In the genomic region with DNA sequence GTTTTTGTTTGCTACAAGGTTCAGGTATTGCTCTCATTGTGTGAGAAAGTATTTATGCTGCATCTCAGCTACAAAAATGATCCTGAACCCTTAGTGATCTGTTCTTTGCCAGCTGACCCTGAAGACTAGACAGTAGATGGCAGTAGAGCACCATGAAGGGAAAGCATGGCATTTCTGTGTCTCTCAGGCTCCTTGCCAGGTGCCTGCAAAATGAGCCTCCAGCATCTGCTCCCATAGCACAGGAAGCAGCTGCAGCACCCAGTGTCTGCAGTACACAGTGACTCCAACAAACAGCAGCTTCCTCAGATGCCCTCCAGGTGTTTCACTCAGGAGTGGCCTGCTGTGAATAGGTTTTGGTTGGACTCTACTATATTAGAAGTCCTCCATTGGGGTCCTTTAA, we compare ENCODE assay signal across 10 mouse cellular contexts. TPM values are rescaled to one million over a fixed set of nuclear protein-coding genes. Genes with fewer than 3 reads are reported as not detected.
DNase-seq lines count a peak whose midpoint lies in the region; ATAC-seq and TF ChIP-seq lines count a peak whose summit lies in the region.
"Not testable (repeated sequence)": the region's sequence is repeated elsewhere in the genome, so short reads cannot be mapped to it uniquely, and the experiment has no call there.
"Had no signal": no experiment of that assay in that cellular context is flagged by ENCODE, and none has a peak within 500 bp of the region (broad histone marks: within the 10 kb centered on the region; RNA-seq: fewer than 3 reads in every experiment).

No protein-coding gene starts in this region.

- not testable (repeated sequence) for H3K27ac ChIP-seq in ES-Bruce4 (ENCODE audit: insufficient read depth, low read length); forebrain, embryonic 15.5 days (replicated peaks); neural tube, embryonic 15.5 days (replicated peaks)

- TF ChIP-seq POLR2A in ES-Bruce4 (IDR thresholded peaks at IDR 0.05; ENCODE audit: insufficient read depth, low read length) = not testable (repeated sequence)

- H3K4me1 ChIP-seq in ES-Bruce4 (ENCODE audit: control insufficient read depth, insufficient read depth, low read length); forebrain, embryonic 15.5 days; neural tube, embryonic 15.5 days: not testable (repeated sequence)

- not testable (repeated sequence) for H3K27me3 ChIP-seq in ES-Bruce4 (ENCODE audit: control insufficient read depth, insufficient read depth, low read length, poor library complexity, severe bottlenecking); forebrain, embryonic 15.5 days; neural tube, embryonic 15.5 days (replicated peaks)

- peak; percentile 33 for TF ChIP-seq CTCF in ES-Bruce4 (IDR thresholded peaks at IDR 0.05; ENCODE audit: low read depth, low read length)

- H3K9me3 ChIP-seq in ES-Bruce4 (replicated peaks; ENCODE audit: control insufficient read depth, insufficient read depth, low read length, poor library complexity, severe bottlenecking); forebrain, embryonic 15.5 days; neural tube, embryonic 15.5 days (replicated peaks): not testable (repeated sequence)

- H3K9ac ChIP-seq in ES-Bruce4 (ENCODE audit: low read depth, poor library complexity, severe bottlenecking); forebrain, embryonic 15.5 days (replicated peaks); neural tube, embryonic 15.5 days (replicated peaks): not testable (repeated sequence)

- not testable (repeated sequence) for TF ChIP-seq EP300 in ES-Bruce4 (IDR thresholded peaks at IDR 0.05; ENCODE audit: insufficient read depth, low read depth, low read length)

- not testable (repeated sequence) for H3K36me3 ChIP-seq in ES-Bruce4 (ENCODE audit: control insufficient read depth, insufficient read depth, low read length, poor library complexity, severe bottlenecking); forebrain, embryonic 15.5 days; neural tube, embryonic 15.5 days

- DNase-seq in cerebellum, adult 11 months = peak; percentile 44
- peak; percentile 63 for DNase-seq in heart, postnatal 4 days
- DNase-seq in layer of hippocampus, adult 11-12 months (ENCODE audit: low spot score) = peak; percentile 81
- peak; percentile 7 to 14 for DNase-seq in lung, adult 18-20 months
- peak; percentile 77 for DNase-seq in thymus, postnatal 0 days (ENCODE audit: low spot score)

- not testable (repeated sequence) for H3K4me3 ChIP-seq in ES-Bruce4 (ENCODE audit: low read depth, low read length); forebrain, embryonic 15.5 days; neural tube, embryonic 15.5 days (replicated peaks)

- not testable (repeated sequence) for H3K4me2 ChIP-seq in forebrain, embryonic 15.5 days (replicated peaks); neural tube, embryonic 15.5 days

- ATAC-seq in forebrain, embryonic 15.5 days (replicated peaks) = peak; percentile 76; the same call in 1 of the 2 replicates
- ATAC-seq in neural tube, embryonic 15.5 days (ENCODE audit: low FRiP score) = peak; percentile 78

RNA-seq across cellular contexts. Expression of gene H2-M10.3, which starts 12.9 kb away (rescaled TPM):
- not detected in 2 replicates for polyA plus RNA-seq in ES-Bruce4 (2011; ENCODE audit: insufficient read depth, insufficient read length, low read depth, missing spikeins)
- not detected in 2 replicates for polyA plus RNA-seq in forebrain, embryonic 15.5 days (2015; fragmentation: Nextera tagmentation; extraction: Ambion mirVana)
- total RNA-seq in heart, postnatal 4 days (2021) = not detected
- polyA plus RNA-seq in neural tube, embryonic 15.5 days (2015; fragmentation: Nextera tagmentation; extraction: Ambion mirVana) = not detected in 2 replicates
- polyA plus RNA-seq in thymus, postnatal 0 days (2015; fragmentation: Nextera tagmentation; extraction: Ambion mirVana) = 0.08 TPM in 1 of 2 replicates, not detected in the other
- polyA plus RNA-seq: activated CD4-positive, CD25-positive, alpha-beta regulatory T cell, adult 4 months; liver, embryonic 16.5 days had no signal

RNA-seq across cellular contexts. Expression of gene H2-M10.1, which starts 29.4 kb away (rescaled TPM):
- not detected in 2 replicates for polyA plus RNA-seq in ES-Bruce4 (2011; ENCODE audit: insufficient read depth, insufficient read length, low read depth, missing spikeins)
- not detected in 2 replicates for polyA plus RNA-seq in forebrain, embryonic 15.5 days (2015; fragmentation: Nextera tagmentation; extraction: Ambion mirVana)
- not detected for total RNA-seq in heart, postnatal 4 days (2021)
- not detected in 2 replicates for polyA plus RNA-seq in neural tube, embryonic 15.5 days (2015; fragmentation: Nextera tagmentation; extraction: Ambion mirVana)
- polyA plus RNA-seq in thymus, postnatal 0 days (2015; fragmentation: Nextera tagmentation; extraction: Ambion mirVana) = 0.22 and 0.34 TPM in 2 replicates
- polyA plus RNA-seq: activated CD4-positive, CD25-positive, alpha-beta regulatory T cell, adult 4 months; liver, embryonic 16.5 days had no signal

Comparison
In these comparisons a context has a peak if more than half of its experiments do, and no peak if none do; other contexts are left out.
1. DNase-seq: peak in every context shown above with its lines; median percentile 81 in layer of hippocampus, adult 11-12 months; 77 in thymus, postnatal 0 days; 63 in heart, postnatal 4 days; 44 in cerebellum, adult 11 months; 10 in lung, adult 18-20 months.